Mouse (Mus musculus): Measurements from ENCODE around the gene Cdk6.

- TF ChIP-seq CTCF (IDR thresholded peaks at IDR 0.05; ENCODE audit: low read depth) = no peak
- no peak for TF ChIP-seq EP300 (IDR thresholded peaks at IDR 0.05; ENCODE audit: low read depth)
These were observed 152.7 kb downstream of the Cdk6 start for GRCm38 (mm10) chr5:3493968-3494367.

Data from liver, embryonic 14.5 days (tissue).